Mouse (Mus musculus) intestine, embryonic 14.5 days (tissue): ENCODE results near the gene Sema4a. TPM values are rescaled to one million over a fixed set of nuclear protein-coding genes. Genes with fewer than 3 reads are reported as not detected.

ENCODE experiments used
- microRNA-seq: library from miRNA; unstranded; fragments of <30 nt; microRNA quantifications from one replicate; pipeline ENCODE4, GENCODE M21; 2016
- polyA plus RNA-seq: library from polyadenylated mRNA; unstranded; fragments of >200 nt; fragmentation: Nextera tagmentation; extraction: Ambion mirVana; gene quantifications from 2 replicates; pipeline ENCODE4 v1.2.1, GENCODE M21; 2014

Sema4a gene
- polyA plus RNA-seq, 1 experiment from 2014 or later, result 13.3 TPM

Small RNAs within 50 kb of the gene (microRNA-seq; reads per million reads assigned to microRNA genes)
- gene Mir7011, result not detected

Other genes starting within 250 kb of the Sema4a start
- 0.26 TPM in 1 of 2 replicates, not detected in the other for gene Rhbg, start 206.5 kb downstream of the Sema4a start, polyA plus RNA-seq
- gene Gm38392, start 174.0 kb downstream of the Sema4a start, polyA plus RNA-seq, result 0.28 and 0.89 TPM in 2 replicates
- gene Tsacc, start 164.2 kb downstream of the Sema4a start, polyA plus RNA-seq, result 13.3 TPM in 2 replicates
- gene Cct3, start 164.1 kb downstream of the Sema4a start, polyA plus RNA-seq, result 566 and 608 TPM in 2 replicates
- 140 and 161 TPM in 2 replicates for gene Glmp, start 136.2 kb downstream of the Sema4a start, polyA plus RNA-seq
- 17.1 and 17.3 TPM in 2 replicates for gene Tmem79, start 125.0 kb downstream of the Sema4a start, polyA plus RNA-seq
- gene Smg5, start 124.9 kb downstream of the Sema4a start, polyA plus RNA-seq, result 39.4 and 40.1 TPM in 2 replicates
- 1.5 and 2.4 TPM in 2 replicates for gene Paqr6, start 96.6 kb downstream of the Sema4a start, polyA plus RNA-seq
- gene Bglap3, start 88.4 kb downstream of the Sema4a start, polyA plus RNA-seq, result 0.28 and 0.30 TPM in 2 replicates
- not detected in 2 replicates for gene Bglap2, start 82.5 kb downstream of the Sema4a start, polyA plus RNA-seq
- 0.64 TPM in 1 of 2 replicates, not detected in the other for gene Bglap, start 76.7 kb downstream of the Sema4a start, polyA plus RNA-seq
- gene Pmf1, start 50.9 kb downstream of the Sema4a start, polyA plus RNA-seq, result 150 and 154 TPM in 2 replicates
- 19.7 and 20.1 TPM in 2 replicates for gene Slc25a44, start 36.0 kb downstream of the Sema4a start, polyA plus RNA-seq
- 86.0 and 96.0 TPM in 2 replicates for gene Lmna, start 48.8 kb upstream of the Sema4a start, polyA plus RNA-seq
- gene Mex3a, start 71.2 kb upstream of the Sema4a start, polyA plus RNA-seq, result 19.8 and 23.8 TPM in 2 replicates
- gene Rab25, start 87.1 kb upstream of the Sema4a start, polyA plus RNA-seq, result 55.6 and 56.9 TPM in 2 replicates
- gene Lamtor2, start 91.9 kb upstream of the Sema4a start, polyA plus RNA-seq, result 98.9 and 102 TPM in 2 replicates
- 59.0 and 60.8 TPM in 2 replicates for gene Ubqln4, start 92.6 kb upstream of the Sema4a start, polyA plus RNA-seq
- 290 and 316 TPM in 2 replicates for gene Ssr2, start 114.7 kb upstream of the Sema4a start, polyA plus RNA-seq
- 87.0 and 98.4 TPM in 2 replicates for gene Arhgef2, start 144.8 kb upstream of the Sema4a start, polyA plus RNA-seq
- gene Rxfp4, start 192.0 kb upstream of the Sema4a start, polyA plus RNA-seq, result not detected in 2 replicates
- gene Khdc4, start 224.6 kb upstream of the Sema4a start, polyA plus RNA-seq, result 78.9 and 87.9 TPM in 2 replicates